Mouse (Mus musculus): ENCODE data around the gene Pxn.

DNA sequence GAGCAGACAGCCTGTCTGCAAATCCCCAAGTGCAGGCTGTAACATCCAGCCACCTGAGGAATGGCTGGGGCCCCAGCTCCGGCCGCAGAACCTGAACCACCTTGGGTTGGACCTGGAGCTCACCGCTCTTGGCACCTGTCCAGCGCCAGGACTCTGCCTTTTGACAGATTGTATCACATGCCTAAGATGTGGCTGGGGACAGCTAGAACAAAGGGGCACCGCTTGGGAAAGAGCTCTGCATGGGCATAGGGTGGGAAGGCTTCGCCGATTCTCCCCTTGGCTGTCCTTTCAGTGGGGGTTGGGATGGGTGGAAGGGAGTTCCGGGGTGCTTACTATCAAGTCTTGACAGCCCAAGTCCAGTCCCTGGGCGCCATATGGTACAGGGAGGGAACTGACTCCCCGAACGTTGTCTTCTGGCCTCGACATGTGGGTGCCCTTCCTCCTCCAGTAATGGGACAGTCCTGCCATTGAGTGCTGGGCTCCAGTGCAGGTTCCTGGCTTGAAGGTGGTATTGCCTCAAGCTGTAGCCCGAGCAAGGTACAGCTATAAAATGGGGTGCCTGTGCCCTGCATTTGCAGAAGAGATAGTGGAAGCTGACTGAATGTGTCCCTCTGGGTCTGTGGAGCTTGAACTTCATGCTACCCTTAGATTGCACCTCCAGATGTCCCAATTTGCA lies 31.7 kb downstream of the Pxn start:
- TF ChIP-seq CTCF (IDR thresholded peaks at IDR 0.05; ENCODE audit: low read depth) (no peak), EP300 (IDR thresholded peaks at IDR 0.05; ENCODE audit: low read depth) (no peak)

Data from liver, embryonic 14.5 days (tissue).